In the genomic region with DNA sequence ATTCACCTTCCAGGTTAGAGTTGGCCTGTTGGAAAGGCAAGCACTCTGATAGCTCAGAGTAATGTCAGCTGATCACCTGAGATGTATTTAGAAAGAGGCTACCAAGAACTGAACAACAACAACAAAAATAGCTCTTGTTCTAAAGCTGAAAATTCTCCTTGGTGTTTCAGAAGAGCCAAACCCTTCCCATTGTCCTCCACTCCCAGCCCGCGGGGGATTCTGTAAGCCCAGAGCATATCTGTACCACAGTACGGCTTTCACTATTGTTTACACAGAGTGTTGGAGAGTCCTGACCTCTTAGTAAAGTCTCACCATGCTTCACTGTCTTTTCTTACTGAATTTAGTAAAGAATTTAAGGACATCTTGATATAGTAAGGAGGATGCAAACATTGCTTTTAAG, we compare ENCODE assay signal across 25 mouse cellular contexts.
DNase-seq lines count a peak whose midpoint lies in the region; ATAC-seq and TF ChIP-seq lines count a peak whose summit lies in the region.
"Had no signal": no experiment of that assay in that cellular context is flagged by ENCODE, and none has a peak within 500 bp of the region (broad histone marks: within the 10 kb centered on the region; RNA-seq: fewer than 3 reads in every experiment).

No protein-coding gene starts in this region.

- H3K9me3 ChIP-seq in ES-Bruce4 (replicated peaks; ENCODE audit: control insufficient read depth, insufficient read depth, low read length, poor library complexity, severe bottlenecking) (no peaks in the 10 kb centered on the region), ES-E14 (ENCODE audit: control insufficient read depth, insufficient read depth, low read depth, low read length) (no peaks in the 10 kb centered on the region)
- H3K9me3 ChIP-seq in hindbrain, embryonic 13.5 days = no peaks in the 10 kb centered on the region
- H3K9me3 ChIP-seq: embryonic facial prominence, embryonic 12.5 days; embryonic facial prominence, embryonic 15.5 days; G1E; heart, embryonic 12.5 days; heart, embryonic 15.5 days; hindbrain, embryonic 15.5 days had no signal

- TF ChIP-seq CTCF in layer of hippocampus, adult 2 months (conservative IDR thresholded peaks at IDR 0.05) = no peak
- no peak for TF ChIP-seq CTCF in ES-Bruce4 (IDR thresholded peaks at IDR 0.05; ENCODE audit: low read depth, low read length)
- TF ChIP-seq CTCF in cortical plate, adult 2 months (IDR thresholded peaks at IDR 0.05; ENCODE audit: extremely low read depth, insufficient read depth, low read length) = no peak

- H3K9ac ChIP-seq in ES-Bruce4 (ENCODE audit: low read depth, poor library complexity, severe bottlenecking) (no peak overlapping the region), ES-E14 (ENCODE audit: insufficient read depth, low read depth, low read length, poor library complexity, severe bottlenecking) (no peak overlapping the region)
- no peak overlapping the region for H3K9ac ChIP-seq in hindbrain, embryonic 13.5 days
- H3K9ac ChIP-seq: embryonic facial prominence, embryonic 12.5 days; embryonic facial prominence, embryonic 15.5 days; forebrain, postnatal 0 days; heart, embryonic 12.5 days; heart, embryonic 15.5 days; hindbrain, embryonic 15.5 days had no signal

- H3K4me3 ChIP-seq in layer of hippocampus, adult 2 months = no peak overlapping the region
- H3K4me3 ChIP-seq in ES-Bruce4 (ENCODE audit: low read depth, low read length) (no peak overlapping the region), ES-E14 (ENCODE audit: insufficient read depth in 1 of 2, low read depth in 1 of 2, low read length in 2 of 2, poor library complexity in 1 of 2, severe bottlenecking in 1 of 2) (no peak overlapping the region)
- H3K4me3 ChIP-seq in cortical plate, adult 2 months (ENCODE audit: insufficient read depth, low read length) = no peak overlapping the region
- H3K4me3 ChIP-seq in hindbrain, embryonic 13.5 days = no peak overlapping the region
- H3K4me3 ChIP-seq: embryonic facial prominence, embryonic 12.5 days; embryonic facial prominence, embryonic 15.5 days; gastrocnemius, adult 2 months; heart, embryonic 12.5 days; heart, embryonic 15.5 days; hindbrain, embryonic 15.5 days had no signal

- TF ChIP-seq EP300 in ES-Bruce4 (IDR thresholded peaks at IDR 0.05; ENCODE audit: insufficient read depth, low read depth, low read length) = 0 out of 2 replicates have a peak, but pooled peaks have one; percentile 30

- H3K4me2 ChIP-seq in hindbrain, embryonic 13.5 days = no peak overlapping the region
- H3K4me2 ChIP-seq: embryonic facial prominence, embryonic 12.5 days; embryonic facial prominence, embryonic 15.5 days; heart, embryonic 12.5 days; heart, embryonic 15.5 days; hindbrain, embryonic 15.5 days had no signal

- no peak for DNase-seq in layer of hippocampus, adult 2 months (ENCODE audit: low spot score in 2 of 2)
- DNase-seq in layer of hippocampus, adult 18-20 months (ENCODE audit: low spot score in 2 of 2) = no peak
- no peak for DNase-seq in ES-E14 (ENCODE audit: low read depth, low spot score)
- DNase-seq: adrenal gland, adult 8-10 months; adrenal gland, postnatal 25 days; cerebellum, adult 9-10 months; forebrain, postnatal 0 days; gastrocnemius, adult 2 months; gastrocnemius, postnatal 14 days; heart, postnatal 10 days; heart, postnatal 36 days had no signal

- in situ Hi-C loops in ES-E14 (cut with MboI; ENCODE audit: low sequenced_read_pairs in 2 of 2, unreplicated experiment in 2 of 2) = no loop called here

- H3K36me3 ChIP-seq in ES-Bruce4 (ENCODE audit: control insufficient read depth, insufficient read depth, low read length, poor library complexity, severe bottlenecking) (no peaks in the 10 kb centered on the region), ES-E14 (ENCODE audit: control insufficient read depth, insufficient read depth, low read length, poor library complexity, severe bottlenecking) (peaks cover 6% of the 10 kb centered on the region; the same call in 1 of the 2 replicates)
- H3K36me3 ChIP-seq in hindbrain, embryonic 13.5 days = peaks cover 3% of the 10 kb centered on the region; the same call in 1 of the 2 replicates
- H3K36me3 ChIP-seq: embryonic facial prominence, embryonic 12.5 days; embryonic facial prominence, embryonic 15.5 days; hindbrain, embryonic 15.5 days had no signal

- H3K4me1 ChIP-seq in ES-Bruce4 (ENCODE audit: control insufficient read depth, insufficient read depth, low read length) (peaks cover 9% of the 10 kb centered on the region), ES-E14 (ENCODE audit: control insufficient read depth in 2 of 2, insufficient read depth in 2 of 2, low read length in 2 of 2, poor library complexity in 1 of 2) (peaks cover 10 to 22% of the 10 kb centered on the region in 2 experiments; a peak in 3 of 4 replicates)
- H3K4me1 ChIP-seq in cortical plate, adult 2 months (ENCODE audit: control insufficient read depth, insufficient read depth, low read length) = no peaks in the 10 kb centered on the region; the same call in none of the 2 replicates
- no peaks in the 10 kb centered on the region for H3K4me1 ChIP-seq in hindbrain, embryonic 13.5 days (replicated peaks)
- H3K4me1 ChIP-seq: embryonic facial prominence, embryonic 12.5 days; embryonic facial prominence, embryonic 15.5 days; hindbrain, embryonic 15.5 days had no signal

- ATAC-seq in hindbrain, embryonic 13.5 days (ENCODE audit: low FRiP score) = no peak
- ATAC-seq: activated CD4-positive, CD25-positive, alpha-beta regulatory T cell, adult 4 months; CD4-positive, CD25-positive, alpha-beta regulatory T cell, adult 4 months; forebrain, embryonic 14.5 days; intestine, postnatal 0 days; Patski had no signal

- no peak for TF ChIP-seq POLR2A in ES-Bruce4 (IDR thresholded peaks at IDR 0.05; ENCODE audit: insufficient read depth, low read length)
- no peak for TF ChIP-seq POLR2A in cortical plate, adult 2 months (IDR thresholded peaks at IDR 0.05; ENCODE audit: extremely low read depth, insufficient read depth, low read length)

- peak overlapping the region; percentile 32 for H3K27ac ChIP-seq in layer of hippocampus, adult 2 months
- H3K27ac ChIP-seq in ES-Bruce4 (ENCODE audit: insufficient read depth, low read length) (0 out of 2 replicates have a peak overlapping the region, but pooled peaks have one; percentile 39), ES-E14 (ENCODE audit: insufficient read depth, low read depth, low read length, poor library complexity, severe bottlenecking) (peak overlapping the region; percentile 12; the same call in 1 of the 2 replicates)
- H3K27ac ChIP-seq in cortical plate, adult 2 months (ENCODE audit: insufficient read depth, low read length) = 0 out of 2 replicates have a peak overlapping the region, but pooled peaks have one; percentile 69
- no peak overlapping the region for H3K27ac ChIP-seq in hindbrain, embryonic 13.5 days
- H3K27ac ChIP-seq: embryonic facial prominence, embryonic 12.5 days; embryonic facial prominence, embryonic 15.5 days; gastrocnemius, adult 2 months; heart, embryonic 15.5 days; hindbrain, embryonic 15.5 days had no signal

- no peaks in the 10 kb centered on the region for H3K27me3 ChIP-seq in ES-Bruce4 (ENCODE audit: control insufficient read depth, insufficient read depth, low read length, poor library complexity, severe bottlenecking)
- H3K27me3 ChIP-seq in hindbrain, embryonic 13.5 days = no peaks in the 10 kb centered on the region
- H3K27me3 ChIP-seq: embryonic facial prominence, embryonic 12.5 days; embryonic facial prominence, embryonic 15.5 days; heart, embryonic 12.5 days; heart, embryonic 15.5 days; hindbrain, embryonic 15.5 days; Patski had no signal

- WGBS in hindbrain, embryonic 13.5 days = 83% methylated on average over 3 of the region's 3 CpGs

TF ChIP-seq in ES-E14, 5 proteins besides CTCF, POLR2A, EP300 and RAD21:
- TF ChIP-seq MAFK (IDR thresholded peaks at IDR 0.05; ENCODE audit: insufficient read depth, low read depth, low read length) = no peak
